Mouse (Mus musculus): Measurements from ENCODE around the gene Ccnj.
A peak's percentile ranks its signal among the peaks of the same experiment; 100 is the strongest.

The Ccnj gene

GRCm38 (mm10) chr19:40841593-40841992 is 10.5 kb downstream of the Ccnj start:
- no peak for DNase-seq (ENCODE audit: low read depth, low spot score)

- DNase-seq (ENCODE audit: low read depth, low spot score): no peak
Observed at GRCm38 (mm10) chr19:40844731-40845130, 13.7 kb downstream of the Ccnj start.

- no peak for DNase-seq (ENCODE audit: low read depth, low spot score)
Observed at GRCm38 (mm10) chr19:40849391-40849790, 18.3 kb downstream of the Ccnj start.

GRCm38 (mm10) chr19:40859555-40859954 is 28.5 kb downstream of the Ccnj start:
- no peak for DNase-seq (ENCODE audit: low read depth, low spot score)

- no peak for DNase-seq (ENCODE audit: low read depth, low spot score)
Observed at GRCm38 (mm10) chr19:40868284-40868683, 37.2 kb downstream of the Ccnj start.

GRCm38 (mm10) chr19:40869425-40870105 is 38.5 kb downstream of the Ccnj start:
- DNase-seq (ENCODE audit: low read depth, low spot score): no peak

DNA sequence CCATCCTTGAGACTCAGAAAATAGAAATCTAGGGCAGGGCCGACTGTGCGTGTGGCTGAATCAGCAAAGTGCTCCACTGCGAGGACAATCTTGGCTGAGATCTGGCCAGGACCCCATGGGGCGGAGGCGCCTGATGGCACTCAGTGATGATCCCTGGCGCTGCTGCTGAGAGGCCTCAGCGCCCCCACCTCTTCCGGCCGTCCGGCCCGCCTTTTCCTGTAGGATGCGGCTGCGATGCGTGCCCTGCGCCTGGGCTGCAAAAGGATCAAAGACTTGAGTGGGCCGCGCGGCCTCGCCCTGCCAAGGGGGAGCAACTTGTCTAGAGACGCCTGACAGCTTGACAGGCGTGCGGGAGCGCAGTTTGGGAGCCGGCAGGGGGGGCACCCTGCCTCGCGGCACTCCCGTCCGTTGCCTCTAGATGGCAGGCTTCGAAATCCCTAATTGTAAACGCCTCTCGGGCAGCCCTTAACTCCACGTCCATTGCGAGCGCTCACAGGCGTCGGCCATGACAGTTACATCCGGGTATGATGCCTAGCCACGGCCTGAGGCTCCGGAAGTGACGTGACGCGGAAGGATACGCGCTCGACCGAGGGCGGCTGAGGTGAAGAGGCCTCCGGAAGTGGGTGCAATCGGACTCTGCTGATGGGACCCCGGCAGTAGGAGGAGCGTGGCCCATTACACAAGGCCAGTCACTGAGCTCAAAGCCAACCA is 42.0 kb downstream of the Ccnj start:
- peak; percentile 93 for DNase-seq (ENCODE audit: low read depth, low spot score)

- no peak for DNase-seq (ENCODE audit: low read depth, low spot score)
Observed at GRCm38 (mm10) chr19:40881700-40882099, 50.6 kb downstream of the Ccnj start.

DNA sequence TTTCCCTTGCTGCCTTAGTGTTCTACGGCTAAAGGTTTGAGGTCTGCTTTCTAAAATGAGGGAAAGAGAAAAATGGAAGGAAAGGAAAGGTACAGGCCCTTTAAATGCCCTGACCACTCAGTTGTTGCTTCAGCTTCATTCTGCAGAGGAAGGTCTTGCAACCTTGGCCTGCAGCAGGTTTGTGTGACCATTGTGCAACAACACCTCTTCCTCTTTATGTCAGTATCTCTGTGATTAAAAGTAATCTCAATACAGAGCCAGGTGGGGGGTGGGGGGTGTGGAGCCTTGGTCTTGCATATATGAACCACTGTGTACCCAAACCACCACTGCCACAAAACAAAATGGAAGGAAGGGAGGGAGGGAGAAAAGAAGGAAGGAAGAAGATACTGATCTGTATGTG is 57.8 kb downstream of the Ccnj start:
- no peak for DNase-seq (ENCODE audit: low read depth, low spot score)

GRCm38 (mm10) chr19:40894071-40894506 is 63.0 kb downstream of the Ccnj start:
- no peak for DNase-seq (ENCODE audit: low read depth, low spot score)

- DNase-seq (ENCODE audit: low read depth, low spot score): peak; percentile 87
Observed at GRCm38 (mm10) chr19:40894519-40895392, 63.7 kb downstream of the Ccnj start, which contains the start of gene Zfp518a. Gene Zfp518a (plus strand): TSS chr19:40894705.

DNA sequence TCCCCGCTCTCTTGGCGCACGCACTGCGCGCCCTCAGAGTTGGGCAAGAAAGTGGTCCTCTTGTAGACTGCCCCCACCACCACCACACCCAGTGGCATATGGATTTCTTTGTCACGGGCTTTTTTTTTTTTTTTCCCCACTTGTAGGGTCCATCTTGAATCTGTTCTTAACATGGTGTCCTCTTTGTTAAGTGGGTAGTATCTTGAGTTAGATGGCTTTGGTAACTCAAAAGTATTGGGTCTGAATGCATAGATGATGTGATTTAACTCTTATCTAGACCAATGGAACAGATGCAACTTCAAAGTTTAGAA is 64.3 kb downstream of the Ccnj start:
- peak; percentile 2 for DNase-seq (ENCODE audit: low read depth, low spot score)
